Mouse (Mus musculus) myocyte (in vitro differentiated cells): Measurements from ENCODE around the gene Col16a1. TPM values are rescaled to one million over a fixed set of nuclear protein-coding genes. Genes with fewer than 3 reads are reported as not detected.

Experiments used
- H3K27me3 ChIP-seq: one replicate; pipeline ENCODE4 v1.6.1; 2011; ENCODE audit not compliant: control insufficient read depth, insufficient read depth, insufficient read length
- H3K36me3 ChIP-seq: one replicate; pipeline ENCODE4 v1.6.1; 2011; ENCODE audit not compliant: control insufficient read depth, insufficient read depth
- H3K4me2 ChIP-seq: one replicate; pipeline ENCODE4 v1.6.1; 2011; ENCODE audit warnings: low read depth, control low read depth
- H3K4me3 ChIP-seq: one replicate; pipeline ENCODE4 v1.5.1; 2011; ENCODE audit warnings: mild to moderate bottlenecking, control low read depth, moderate library complexity
- H3K79me2 ChIP-seq: one replicate; pipeline ENCODE4 v1.6.1; 2011; ENCODE audit not compliant: control insufficient read depth, insufficient read depth
- H3ac ChIP-seq: one replicate; pipeline ENCODE4 v1.6.1; 2011; ENCODE audit not compliant: control insufficient read depth, insufficient read length
- CEBPB ChIP-seq: IDR thresholded peaks from 2 replicates; pipeline ENCODE4 v1.6.1; 2011; ENCODE audit warnings: mild to moderate bottlenecking, moderate library complexity; ENCODE audit not compliant: poor library complexity, insufficient read depth, severe bottlenecking
- E2F4 ChIP-seq: IDR thresholded peaks from one replicate; pipeline ENCODE4 v1.6.1; 2011; ENCODE audit warnings: mild to moderate bottlenecking, control low read depth, moderate library complexity; ENCODE audit not compliant: insufficient read depth
- MAX ChIP-seq: IDR thresholded peaks from one replicate; pipeline ENCODE4 v1.6.1; 2011; ENCODE audit warnings: low read depth, mild to moderate bottlenecking, control low read depth
- MYOD1 ChIP-seq, 3 experiments: IDR thresholded peaks; one replicate each; pipeline ENCODE4 v1.6.1; 2011; ENCODE audit warnings: control low read depth in 2 of 3, low read depth in 2 of 3, mild to moderate bottlenecking in 2 of 3, moderate library complexity in 1 of 3; ENCODE audit not compliant: insufficient read length in 2 of 3, control insufficient read depth in 1 of 3
- MYOG ChIP-seq, 3 experiments: IDR thresholded peaks; one replicate each; pipeline ENCODE4 v1.6.1; 2011; ENCODE audit warnings: control low read depth in 2 of 3, low read depth in 2 of 3, mild to moderate bottlenecking in 2 of 3; ENCODE audit not compliant: insufficient read length in 2 of 3, control insufficient read depth in 1 of 3, insufficient read depth in 1 of 3
- POLR2A ChIP-seq: IDR thresholded peaks from one replicate; pipeline ENCODE4 v1.6.1; 2011; ENCODE audit warnings: low read depth, mild to moderate bottlenecking, control low read depth, moderate library complexity; ENCODE audit not compliant: insufficient read length
- POLR2AphosphoS2 ChIP-seq: IDR thresholded peaks from one replicate; pipeline ENCODE4 v1.6.1; 2011; ENCODE audit warnings: low read depth, control low read depth; ENCODE audit not compliant: insufficient read length
- REST ChIP-seq: IDR thresholded peaks from one replicate; pipeline ENCODE4 v1.6.1; 2011; ENCODE audit warnings: mild to moderate bottlenecking, control low read depth, moderate library complexity; ENCODE audit not compliant: insufficient read depth, insufficient read length
- SRF ChIP-seq: IDR thresholded peaks from one replicate; pipeline ENCODE4 v1.6.1; 2011; ENCODE audit warnings: low read depth; ENCODE audit not compliant: control insufficient read depth, insufficient read length
- TCF12 ChIP-seq: IDR thresholded peaks from one replicate; pipeline ENCODE4 v1.6.1; 2011; ENCODE audit warnings: mild to moderate bottlenecking, control low read depth; ENCODE audit not compliant: poor library complexity, insufficient read depth, severe bottlenecking
- TCF3 ChIP-seq: IDR thresholded peaks from one replicate; pipeline ENCODE4 v1.6.1; 2011; ENCODE audit warnings: low read depth, control low read depth; ENCODE audit not compliant: insufficient read length
- USF1 ChIP-seq: IDR thresholded peaks from one replicate; pipeline ENCODE4 v1.6.1; 2011; ENCODE audit warnings: low read depth, mild to moderate bottlenecking, control low read depth, moderate library complexity
- polyA plus RNA-seq: library from polyadenylated mRNA; unstranded; fragments of >200 nt; fragmentation: generic; extraction: Trizol; gene quantifications from one replicate; pipeline ENCODE4 v1.2.1, GENCODE M21; 2012; ENCODE audit warnings: missing spikeins

Col16a1 gene
- polyA plus RNA-seq, 1 experiment: 13.9 TPM

DNA sequence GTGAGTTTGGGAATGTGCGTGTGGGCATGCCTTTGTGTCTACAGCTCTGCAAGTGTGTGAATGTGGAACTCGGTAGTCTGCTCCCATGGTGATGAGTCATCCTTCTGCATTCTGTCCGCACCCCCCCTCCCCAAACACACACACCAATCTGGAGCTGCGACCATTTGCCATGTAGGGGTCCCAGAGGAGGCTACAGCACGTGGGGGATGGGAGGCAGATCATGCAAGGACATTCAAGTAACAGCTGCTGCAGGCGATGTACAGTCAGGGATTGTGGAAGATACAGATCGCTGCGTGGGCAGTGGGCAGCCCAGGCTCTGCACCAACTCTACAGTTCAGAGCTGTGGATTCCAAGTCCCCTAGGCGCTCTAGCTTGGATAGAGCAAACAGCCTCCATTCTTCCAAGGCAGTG, 93.4 kb downstream of the Col16a1 start:
- H3ac ChIP-seq: no peak overlapping the region
- H3K36me3 ChIP-seq: no peaks in the 10 kb centered on the region
- H3K27me3 ChIP-seq: peaks cover 59% of the 10 kb centered on the region
- no peaks in the 10 kb centered on the region for H3K79me2 ChIP-seq
- no peak overlapping the region for H3K4me2 ChIP-seq
- TF ChIP-seq MYOG (IDR thresholded peaks at IDR 0.05; ENCODE audit: control insufficient read depth in 1 of 3, insufficient read depth in 1 of 3, insufficient read length in 2 of 3, low read depth in 2 of 3) (peak in 2 of 3 experiments; percentile 39 to 52), USF1 (no peak), MAX (no peak), SRF (no peak), TCF3 (no peak), POLR2AphosphoS2 (no peak), CEBPB (no peak), E2F4 (no peak), MYOD1 (IDR thresholded peaks at IDR 0.05; ENCODE audit: control insufficient read depth in 1 of 3, insufficient read length in 2 of 3, low read depth in 2 of 3) (peak in 2 of 3 experiments; percentile 75 to 76), REST (no peak), POLR2A (no peak), TCF12 (no peak)
- no peak overlapping the region for H3K4me3 ChIP-seq

DNA sequence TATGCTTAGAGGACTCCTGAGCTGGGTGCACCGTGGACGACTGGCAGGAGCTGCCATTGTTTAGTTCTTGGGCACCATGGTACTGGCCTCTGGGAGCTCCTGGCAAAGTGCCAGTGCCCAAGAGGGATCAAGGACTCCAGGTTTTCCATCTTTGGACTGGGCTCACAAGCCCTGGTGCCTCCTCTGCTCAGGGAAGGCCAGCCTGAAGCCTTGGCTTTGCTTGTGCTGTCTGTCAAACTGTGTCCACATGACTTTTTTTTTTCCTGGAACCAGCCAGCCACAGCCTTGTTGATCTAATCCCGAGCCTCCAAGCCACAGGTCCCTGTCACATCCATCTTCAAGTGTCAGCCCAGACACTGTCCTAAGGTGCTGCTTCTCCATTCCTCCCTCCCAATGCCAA, 94.1 kb downstream of the Col16a1 start:
- no peak overlapping the region for H3ac ChIP-seq
- no peak overlapping the region for H3K4me3 ChIP-seq
- no peaks in the 10 kb centered on the region for H3K36me3 ChIP-seq
- no peak overlapping the region for H3K4me2 ChIP-seq
- peaks cover 61% of the 10 kb centered on the region for H3K27me3 ChIP-seq
- TF ChIP-seq E2F4 (no peak), POLR2A (no peak), TCF3 (no peak), MYOD1 (IDR thresholded peaks at IDR 0.05; ENCODE audit: control insufficient read depth in 1 of 3, insufficient read length in 2 of 3, low read depth in 2 of 3) (no peak), TCF12 (no peak), REST (no peak), SRF (no peak), POLR2AphosphoS2 (no peak), MYOG (IDR thresholded peaks at IDR 0.05; ENCODE audit: control insufficient read depth in 1 of 3, insufficient read depth in 1 of 3, insufficient read length in 2 of 3, low read depth in 2 of 3) (no peak), USF1 (no peak), CEBPB (no peak), MAX (no peak)
- H3K79me2 ChIP-seq: no peaks in the 10 kb centered on the region

DNA sequence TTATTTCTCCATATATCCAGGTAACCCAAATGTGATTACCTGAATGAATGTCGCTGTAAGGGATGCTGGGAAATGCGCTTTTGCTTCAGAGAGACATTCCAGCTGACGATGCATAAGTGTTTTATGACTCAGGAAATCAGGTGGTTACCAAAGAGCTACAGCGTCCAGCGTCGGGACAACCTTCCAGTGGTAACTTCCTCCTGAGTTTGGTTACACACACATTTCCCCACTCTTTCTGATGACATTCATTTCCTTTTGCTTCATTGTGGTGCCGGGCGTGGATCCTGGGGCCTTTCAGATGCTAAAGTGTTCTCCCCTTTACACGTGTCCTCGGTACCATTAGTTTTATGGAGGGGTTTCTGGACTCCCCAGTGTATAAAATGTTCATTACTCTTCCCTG, 100.8 kb downstream of the Col16a1 start:
- Histone ChIP-seq H3K4me2 (no peak overlapping the region), H3K4me3 (no peak overlapping the region), H3K36me3 (no peaks in the 10 kb centered on the region), H3K27me3 (peaks cover 54% of the 10 kb centered on the region), H3K79me2 (no peaks in the 10 kb centered on the region), H3ac (no peak overlapping the region)
- TF ChIP-seq POLR2A (no peak), CEBPB (no peak), POLR2AphosphoS2 (no peak), SRF (no peak)

Other genes starting within 250 kb of the Col16a1 start
- 138 TPM for gene Ptp4a2, start 236.6 kb upstream of the Col16a1 start, polyA plus RNA-seq
- not detected for gene Spocd1, start 118.6 kb upstream of the Col16a1 start, polyA plus RNA-seq
- 0.08 TPM for gene Adgrb2, start 63.0 kb upstream of the Col16a1 start, polyA plus RNA-seq
- 62.4 TPM for gene Pef1, start 54.7 kb downstream of the Col16a1 start, polyA plus RNA-seq
- gene Hcrtr1, start 91.5 kb downstream of the Col16a1 start, polyA plus RNA-seq: not detected
- 1.6 TPM for gene Tinagl1, start 127.3 kb downstream of the Col16a1 start, polyA plus RNA-seq
- gene Gm853, start 174.6 kb downstream of the Col16a1 start, polyA plus RNA-seq: not detected
- gene Serinc2, start 231.4 kb downstream of the Col16a1 start, polyA plus RNA-seq: 120 TPM